Mouse (Mus musculus) forebrain, embryonic 14.5 days (tissue): ENCODE data around the gene 1500009C09Rik. TPM values are rescaled to one million over a fixed set of nuclear protein-coding genes. Genes with fewer than 3 reads are reported as not detected.

ENCODE experiments used
- ATAC-seq: fragments of 200-750 bp; cut with Nextera tagmentation; 2 replicates; pipeline ENCODE4 v1.8.0; 2017; ENCODE audit warnings: mild to moderate bottlenecking, moderate library complexity
- DNase-seq: peaks from one replicate; pipeline ENCODE4 v3.0.0-alpha.2; 2015; ENCODE audit warnings: low spot score
- H3K27ac ChIP-seq: fragments of 300-500 bp; sonication (generic); 2 replicates; pipeline ENCODE4 v1.5.1; 2014; ENCODE audit warnings: low read depth, mild to moderate bottlenecking, control low read depth, low read length, moderate library complexity
- H3K27me3 ChIP-seq: fragments of 300-500 bp; sonication (generic); replicated peaks from 2 replicates; pipeline ENCODE4 v1.6.1; 2014; ENCODE audit warnings: low read length, control low read depth, mixed read lengths; ENCODE audit not compliant: control insufficient read depth, insufficient read depth
- H3K36me3 ChIP-seq: fragments of 300-500 bp; sonication (generic); 2 replicates; pipeline ENCODE4 v1.6.1; 2014; ENCODE audit warnings: low read length, control low read depth; ENCODE audit not compliant: control insufficient read depth, insufficient read depth
- H3K4me1 ChIP-seq: fragments of 300-500 bp; sonication (generic); 2 replicates; pipeline ENCODE4 v1.6.1; 2014; ENCODE audit warnings: antibody characterized with exemption, low read length, control low read depth; ENCODE audit not compliant: control insufficient read depth, insufficient read depth
- H3K4me2 ChIP-seq: fragments of 300-500 bp; sonication (generic); 2 replicates; pipeline ENCODE4 v1.6.1; 2014; ENCODE audit warnings: mild to moderate bottlenecking, control low read depth, low read length
- H3K4me3 ChIP-seq: fragments of 300-500 bp; sonication (generic); 2 replicates; pipeline ENCODE4 v1.5.1; 2014; ENCODE audit warnings: low read depth, low read length, control low read depth
- H3K9ac ChIP-seq: fragments of 300-500 bp; sonication (generic); 2 replicates; pipeline ENCODE4 v1.6.1; 2014; ENCODE audit warnings: mild to moderate bottlenecking, low read length, control low read depth, moderate library complexity
- H3K9me3 ChIP-seq: fragments of 300-500 bp; sonication (generic); replicated peaks from 2 replicates; pipeline ENCODE4 v1.6.1; 2016; ENCODE audit warnings: low read length, control low read depth, mixed read lengths; ENCODE audit not compliant: control insufficient read depth
- WGBS: fragments of 180-500 bp; shearing (Covaris S2); extraction: QIAGEN DNeasy Blood & Tissue Kit; methylation state at CpG from one replicate; pipeline ENCODE4 v1.1.7; 2014; 5-methylcytosine and 5-hydroxymethylcytosine counted together
- polyA plus RNA-seq: library from polyadenylated mRNA; unstranded; fragments of >200 nt; fragmentation: Nextera tagmentation; extraction: Ambion mirVana; gene quantifications from 2 replicates; pipeline ENCODE4 v1.2.1, GENCODE M21; 2014

1500009C09Rik gene
- polyA plus RNA-seq, 1 experiment from 2014 or later, result 13.2 TPM

DNA sequence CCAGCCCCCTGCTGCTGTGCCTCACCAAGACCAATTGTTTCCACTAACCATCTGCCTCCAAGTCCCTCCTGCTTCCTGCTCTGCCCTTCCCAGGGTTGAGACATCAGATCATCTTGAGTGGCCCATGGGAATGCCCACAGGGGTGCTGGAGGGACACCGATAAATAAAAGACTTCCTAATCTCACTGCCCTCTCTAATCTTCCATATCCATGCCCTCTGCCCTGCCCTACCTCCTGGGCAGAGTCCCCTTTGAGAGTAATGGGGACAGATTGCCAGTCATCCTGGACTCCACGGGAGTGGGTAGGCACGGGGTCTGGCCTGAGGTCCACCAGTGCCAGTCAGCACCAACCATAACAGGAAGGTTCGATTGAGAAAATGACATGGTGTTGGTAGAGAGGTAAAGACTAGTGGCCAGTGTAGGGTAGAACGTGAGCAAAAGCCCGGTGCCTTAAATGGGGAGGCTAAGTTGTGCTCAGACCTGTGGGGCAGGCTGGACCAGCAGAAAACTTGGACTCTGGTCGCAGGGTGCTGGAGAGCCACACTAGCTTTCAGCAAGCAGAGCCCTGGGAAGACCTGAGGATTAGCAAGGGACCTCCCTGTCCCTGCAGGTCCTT lies 27.5 kb upstream of the 1500009C09Rik start:
- DNase-seq (no peak), ATAC-seq (no peak)
- Histone ChIP-seq H3K36me3 (no peaks in the 10 kb centered on the region), H3K9ac (no peak overlapping the region), H3K9me3 (no peaks in the 10 kb centered on the region), H3K4me3 (no peak overlapping the region), H3K27ac (no peak overlapping the region), H3K4me1 (peaks cover 4% of the 10 kb centered on the region; the same call in 1 of the 2 replicates), H3K4me2 (peak overlapping the region; percentile 60), H3K27me3 (no peaks in the 10 kb centered on the region)
- 43% methylated on average over 7 of the region's 7 CpGs for WGBS

DNA sequence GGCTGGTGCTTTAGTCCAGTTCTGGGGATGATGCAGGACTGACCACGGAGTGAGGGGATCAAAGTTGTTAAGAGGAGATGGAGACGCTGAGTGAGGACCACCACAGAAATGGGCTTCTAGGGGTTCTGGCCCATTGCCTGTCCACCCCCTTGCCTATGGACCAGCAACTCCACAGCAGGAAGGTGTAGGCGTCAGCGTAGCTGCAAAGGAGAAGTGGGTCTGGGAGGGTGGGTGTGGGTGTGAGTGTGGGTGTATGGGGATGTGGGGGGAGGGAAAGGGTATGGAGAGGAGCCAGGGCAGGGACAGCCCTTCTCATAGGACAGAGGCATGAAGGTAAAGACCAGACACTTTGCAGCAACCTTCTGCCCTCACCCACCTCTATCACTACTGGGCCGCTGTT lies 26.4 kb upstream of the 1500009C09Rik start:
- Histone ChIP-seq H3K4me2 (no peak overlapping the region), H3K27me3 (no peaks in the 10 kb centered on the region), H3K36me3 (no peaks in the 10 kb centered on the region), H3K27ac (no peak overlapping the region), H3K9ac (no peak overlapping the region), H3K9me3 (no peaks in the 10 kb centered on the region), H3K4me1 (peaks cover 3% of the 10 kb centered on the region; the same call in 1 of the 2 replicates), H3K4me3 (no peak overlapping the region)
- DNase-seq, result no peak
- WGBS, result 96% methylated on average over 5 of the region's 5 CpGs
- ATAC-seq, result no peak

- Histone ChIP-seq H3K27ac (no peak overlapping the region), H3K9me3 (no peaks in the 10 kb centered on the region), H3K4me1 (no peaks in the 10 kb centered on the region), H3K9ac (no peak overlapping the region), H3K27me3 (no peaks in the 10 kb centered on the region), H3K36me3 (peaks cover 6% of the 10 kb centered on the region), H3K4me2 (no peak overlapping the region), H3K4me3 (no peak overlapping the region)
- ATAC-seq (no peak), DNase-seq (no peak)
- WGBS, result 42% methylated on average over 11 of the region's 11 CpGs
Observed at GRCm38 (mm10) chr15:82229542-82230045, 22.6 kb upstream of the 1500009C09Rik start.

GRCm38 (mm10) chr15:82230098-82230611 lies 22.0 kb upstream of the 1500009C09Rik start:
- Histone ChIP-seq H3K9me3 (no peaks in the 10 kb centered on the region), H3K27ac (no peak overlapping the region), H3K27me3 (no peaks in the 10 kb centered on the region), H3K4me2 (no peak overlapping the region), H3K4me1 (no peaks in the 10 kb centered on the region), H3K9ac (no peak overlapping the region), H3K4me3 (no peak overlapping the region), H3K36me3 (peaks cover 6% of the 10 kb centered on the region)
- no peak for DNase-seq
- no peak for ATAC-seq
- WGBS, result 65% methylated on average over 6 of the region's 6 CpGs

- H3K36me3 ChIP-seq, result peaks cover 6% of the 10 kb centered on the region
- no peaks in the 10 kb centered on the region for H3K4me1 ChIP-seq
- H3K4me3 ChIP-seq, result no peak overlapping the region
- H3K9me3 ChIP-seq, result no peaks in the 10 kb centered on the region
- no peak overlapping the region for H3K9ac ChIP-seq
- no peak overlapping the region for H3K4me2 ChIP-seq
- H3K27ac ChIP-seq, result no peak overlapping the region
- no peak for DNase-seq
- H3K27me3 ChIP-seq, result no peaks in the 10 kb centered on the region
- WGBS, result 75% methylated on average over 4 of the region's 4 CpGs
- ATAC-seq, result peak; percentile 32; the same call in 1 of the 2 replicates
Observed at GRCm38 (mm10) chr15:82231100-82231499, 21.1 kb upstream of the 1500009C09Rik start.

DNA sequence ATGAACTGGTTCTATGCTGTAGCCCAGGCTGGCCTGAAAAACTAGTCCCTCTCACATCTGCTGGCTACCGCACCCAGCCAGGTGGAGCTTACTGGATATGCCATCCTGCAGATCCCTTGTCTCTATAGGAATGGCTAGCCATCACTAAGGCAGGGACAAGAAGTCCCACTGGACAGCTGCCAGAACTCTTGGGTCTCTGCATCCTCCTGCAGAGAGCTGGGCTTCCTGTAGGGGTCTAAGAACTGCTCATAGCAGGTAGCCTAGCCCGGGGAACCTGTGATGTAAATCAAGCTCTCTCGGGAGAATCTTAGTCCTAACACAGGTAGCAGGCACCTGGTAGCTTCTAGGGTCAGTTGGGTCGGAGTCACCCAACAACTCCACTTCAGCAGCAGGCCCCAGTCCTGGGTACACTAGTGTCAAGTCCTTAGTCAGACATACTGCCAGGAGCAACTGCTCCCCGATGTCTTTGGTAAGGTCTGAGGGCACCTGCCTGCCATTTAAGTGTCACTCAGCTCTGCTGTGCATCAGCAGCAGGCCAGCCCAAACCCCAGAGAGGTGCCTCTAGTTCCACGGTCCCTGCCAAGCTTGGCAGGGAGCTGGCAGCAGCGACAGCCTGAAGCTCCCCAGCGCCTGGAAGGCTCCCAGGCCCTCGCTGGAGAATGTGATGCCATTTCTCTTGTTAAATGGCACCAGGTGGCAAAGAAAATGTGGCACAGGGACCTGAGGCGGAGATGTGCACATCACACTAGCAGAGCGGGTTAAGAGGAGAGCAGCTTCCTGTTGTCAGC lies 20.4 kb upstream of the 1500009C09Rik start:
- no peak overlapping the region for H3K4me3 ChIP-seq
- no peak overlapping the region for H3K9ac ChIP-seq
- no peaks in the 10 kb centered on the region for H3K9me3 ChIP-seq
- H3K27ac ChIP-seq, result 0 out of 2 replicates have a peak overlapping the region, but pooled peaks have one; percentile 39
- peak; percentile 77 for DNase-seq
- H3K4me1 ChIP-seq, result no peaks in the 10 kb centered on the region
- H3K4me2 ChIP-seq, result no peak overlapping the region
- no peaks in the 10 kb centered on the region for H3K27me3 ChIP-seq
- H3K36me3 ChIP-seq, result peaks cover 6% of the 10 kb centered on the region
- 51% methylated on average over 11 of the region's 11 CpGs for WGBS
- ATAC-seq, result peak; percentile 56; the same call in 1 of the 2 replicates

DNA sequence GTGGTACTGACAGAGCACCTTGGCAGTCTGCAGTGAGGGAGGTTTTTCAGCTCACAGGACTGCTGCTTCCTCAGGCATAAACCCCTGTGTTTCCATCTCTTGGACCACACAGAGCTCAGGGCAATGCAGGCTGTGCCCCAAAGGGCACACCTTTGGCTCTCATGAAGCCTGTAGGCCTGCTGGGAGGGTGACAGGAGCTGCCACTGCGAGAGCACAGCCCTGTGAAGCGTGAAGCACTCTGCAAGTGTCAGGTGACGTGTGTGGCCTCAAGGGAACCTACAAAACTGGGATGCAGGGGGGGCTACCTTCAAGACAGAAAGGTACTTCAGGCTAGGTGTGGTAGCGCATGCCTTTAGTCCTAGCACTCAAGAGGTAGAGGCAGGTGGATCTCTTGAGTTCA lies 19.5 kb upstream of the 1500009C09Rik start:
- peaks cover 6% of the 10 kb centered on the region for H3K36me3 ChIP-seq
- H3K9me3 ChIP-seq, result no peaks in the 10 kb centered on the region
- WGBS, result 67% methylated on average over 4 of the region's 4 CpGs
- ATAC-seq (no peak), DNase-seq (no peak)
- H3K27me3 ChIP-seq, result no peaks in the 10 kb centered on the region
- H3K27ac ChIP-seq, result no peak overlapping the region
- H3K9ac ChIP-seq, result no peak overlapping the region
- H3K4me2 ChIP-seq, result no peak overlapping the region
- H3K4me1 ChIP-seq, result no peaks in the 10 kb centered on the region
- H3K4me3 ChIP-seq, result no peak overlapping the region

- Histone ChIP-seq H3K36me3 (peaks cover 9% of the 10 kb centered on the region), H3K4me2 (no peak overlapping the region), H3K27me3 (no peaks in the 10 kb centered on the region), H3K9ac (no peak overlapping the region; the same call in 1 of the 2 replicates), H3K9me3 (no peaks in the 10 kb centered on the region), H3K4me1 (no peaks in the 10 kb centered on the region), H3K27ac (no peak overlapping the region), H3K4me3 (no peak overlapping the region)
- no peak for ATAC-seq
- DNase-seq, result no peak
- WGBS, result 77% methylated on average over 10 of the region's 10 CpGs
Observed at GRCm38 (mm10) chr15:82235661-82236060, 16.5 kb upstream of the 1500009C09Rik start.
